Mouse (Mus musculus): Measurements from ENCODE around the gene Arhgdia.

Gene Arhgdia

GRCm38 (mm10) chr11:120554834-120555233 lies 26.6 kb downstream of the Arhgdia start:
- DNase-seq (ENCODE audit: low spot score in 2 of 2): no peak

- DNase-seq (ENCODE audit: low spot score in 2 of 2): no peak
These were observed 28.7 kb downstream of the Arhgdia start for GRCm38 (mm10) chr11:120552736-120553135.

GRCm38 (mm10) chr11:120550810-120551440 lies 30.5 kb downstream of the Arhgdia start, which contains the start of gene Ppp1r27:
TSS of gene Ppp1r27 (minus strand) at chr11:120551132.
- no peak for DNase-seq (ENCODE audit: low spot score in 2 of 2)

- DNase-seq (ENCODE audit: low spot score in 2 of 2): peak in 1 of 2 experiments; percentile 49
These were observed 31.2 kb downstream of the Arhgdia start for GRCm38 (mm10) chr11:120549986-120550809.

GRCm38 (mm10) chr11:120549168-120549945 lies 32.1 kb downstream of the Arhgdia start, which contains the start of gene Mcrip1:
TSS of gene Mcrip1 (minus strand) at chr11:120549727.
- peak; percentile 95 to 96 for DNase-seq (ENCODE audit: low spot score in 2 of 2)

GRCm38 (mm10) chr11:120548786-120549167 lies 32.6 kb downstream of the Arhgdia start:
- no peak for DNase-seq (ENCODE audit: low spot score in 2 of 2)

- DNase-seq (ENCODE audit: low spot score in 2 of 2): no peak
These were observed 33.2 kb downstream of the Arhgdia start for GRCm38 (mm10) chr11:120548214-120548613.

- DNase-seq (ENCODE audit: low spot score in 2 of 2): no peak
These were observed 34.0 kb downstream of the Arhgdia start for GRCm38 (mm10) chr11:120547469-120547868.

- no peak for DNase-seq (ENCODE audit: low spot score in 2 of 2)
These were observed 35.5 kb downstream of the Arhgdia start for GRCm38 (mm10) chr11:120545964-120546363.

- DNase-seq (ENCODE audit: low spot score in 2 of 2): no peak
These were observed 39.0 kb downstream of the Arhgdia start for GRCm38 (mm10) chr11:120542376-120542775.

GRCm38 (mm10) chr11:120541907-120542306 lies 39.5 kb downstream of the Arhgdia start:
- no peak for DNase-seq (ENCODE audit: low spot score in 2 of 2)

- no peak for DNase-seq (ENCODE audit: low spot score in 2 of 2)
These were observed 42.0 kb downstream of the Arhgdia start for GRCm38 (mm10) chr11:120539285-120540014.

GRCm38 (mm10) chr11:120538955-120539284 lies 42.5 kb downstream of the Arhgdia start:
- no peak for DNase-seq (ENCODE audit: low spot score in 2 of 2)

- peak; percentile 53 to 54 for DNase-seq (ENCODE audit: low spot score in 2 of 2)
These were observed 42.9 kb downstream of the Arhgdia start for GRCm38 (mm10) chr11:120538485-120538884.

GRCm38 (mm10) chr11:120535804-120536203 lies 45.6 kb downstream of the Arhgdia start:
- DNase-seq (ENCODE audit: low spot score in 2 of 2): no peak

GRCm38 (mm10) chr11:120535145-120535544 lies 46.3 kb downstream of the Arhgdia start:
- DNase-seq (ENCODE audit: low spot score in 2 of 2): no peak

GRCm38 (mm10) chr11:120534093-120534492 lies 47.3 kb downstream of the Arhgdia start:
- no peak for DNase-seq (ENCODE audit: low spot score in 2 of 2)

- no peak for DNase-seq (ENCODE audit: low spot score in 2 of 2)
These were observed 49.8 kb downstream of the Arhgdia start for GRCm38 (mm10) chr11:120531646-120532045.

GRCm38 (mm10) chr11:120530085-120530964 lies 51.1 kb downstream of the Arhgdia start, which contains the start of gene Gcgr:
TSS of gene Gcgr (plus strand) at chr11:120530699.
- no peak for DNase-seq (ENCODE audit: low spot score in 2 of 2)

GRCm38 (mm10) chr11:120528903-120529302 lies 52.5 kb downstream of the Arhgdia start:
- no peak for DNase-seq (ENCODE audit: low spot score in 2 of 2)

Measured in right cerebral cortex, postnatal 10 days (tissue).